Mouse (Mus musculus): Measurements from ENCODE around the gene B2m.
A peak's percentile ranks its signal among the peaks of the same experiment; 100 is the strongest.

B2m gene

GRCm38 (mm10) chr2:122141332-122141967, 6.0 kb upstream of the B2m start:
- no peak for TF ChIP-seq GATA4 (IDR thresholded peaks at IDR 0.05; ENCODE audit: insufficient replicate concordance, low read length)

- no peak for TF ChIP-seq GATA4 (IDR thresholded peaks at IDR 0.05; ENCODE audit: insufficient replicate concordance, low read length)
Observed at GRCm38 (mm10) chr2:122143111-122143510, 4.4 kb upstream of the B2m start.

- no peak for TF ChIP-seq GATA4 (IDR thresholded peaks at IDR 0.05; ENCODE audit: insufficient replicate concordance, low read length)
Observed at GRCm38 (mm10) chr2:122145756-122146155, 1.7 kb upstream of the B2m start.

- TF ChIP-seq GATA4 (IDR thresholded peaks at IDR 0.05; ENCODE audit: insufficient replicate concordance, low read length) = no peak
Observed at GRCm38 (mm10) chr2:122146687-122147086, 799 bp upstream of the B2m start.

GRCm38 (mm10) chr2:122148242-122148917, 894 bp downstream of the B2m start:
- TF ChIP-seq GATA4 (IDR thresholded peaks at IDR 0.05; ENCODE audit: insufficient replicate concordance, low read length) = peak; percentile 38; the same call in 1 of the 2 replicates

- no peak for TF ChIP-seq GATA4 (IDR thresholded peaks at IDR 0.05; ENCODE audit: insufficient replicate concordance, low read length)
Observed at GRCm38 (mm10) chr2:122149316-122149715, 1.8 kb downstream of the B2m start.

GRCm38 (mm10) chr2:122149716-122150115, 2.2 kb downstream of the B2m start:
- no peak for TF ChIP-seq GATA4 (IDR thresholded peaks at IDR 0.05; ENCODE audit: insufficient replicate concordance, low read length)

- TF ChIP-seq GATA4 (IDR thresholded peaks at IDR 0.05; ENCODE audit: insufficient replicate concordance, low read length) = no peak
Observed at GRCm38 (mm10) chr2:122151221-122151620, 3.7 kb downstream of the B2m start.

GRCm38 (mm10) chr2:122152850-122153249, 5.4 kb downstream of the B2m start:
- no peak for TF ChIP-seq GATA4 (IDR thresholded peaks at IDR 0.05; ENCODE audit: insufficient replicate concordance, low read length)

GRCm38 (mm10) chr2:122153681-122154365, 6.3 kb downstream of the B2m start:
- TF ChIP-seq GATA4 (IDR thresholded peaks at IDR 0.05; ENCODE audit: insufficient replicate concordance, low read length) = no peak

GRCm38 (mm10) chr2:122154479-122154878, 7.0 kb downstream of the B2m start:
- no peak for TF ChIP-seq GATA4 (IDR thresholded peaks at IDR 0.05; ENCODE audit: insufficient replicate concordance, low read length)

- TF ChIP-seq GATA4 (IDR thresholded peaks at IDR 0.05; ENCODE audit: insufficient replicate concordance, low read length) = no peak
Observed at GRCm38 (mm10) chr2:122155292-122155691, 7.8 kb downstream of the B2m start.

- TF ChIP-seq GATA4 (IDR thresholded peaks at IDR 0.05; ENCODE audit: insufficient replicate concordance, low read length) = no peak
Observed at GRCm38 (mm10) chr2:122156051-122156700, 8.7 kb downstream of the B2m start.

- no peak for TF ChIP-seq GATA4 (IDR thresholded peaks at IDR 0.05; ENCODE audit: insufficient replicate concordance, low read length)
Observed at GRCm38 (mm10) chr2:122157561-122157960, 10.1 kb downstream of the B2m start.

- no peak; the same call in 1 of the 2 replicates for TF ChIP-seq GATA4 (IDR thresholded peaks at IDR 0.05; ENCODE audit: insufficient replicate concordance, low read length)
Observed at GRCm38 (mm10) chr2:122158362-122158802, 10.9 kb downstream of the B2m start.
